Mouse (Mus musculus): ENCODE data around the gene Ces2h.

- no peak for TF ChIP-seq CTCF (IDR thresholded peaks at IDR 0.05; ENCODE audit: low read depth)
- TF ChIP-seq EP300 (IDR thresholded peaks at IDR 0.05; ENCODE audit: low read depth) = no peak
Observed at GRCm38 (mm10) chr8:104961537-104961961, 39.1 kb upstream of the Ces2h start, which contains the start of gene Ces2g.

Measured in heart, postnatal 0 days (tissue).